Mouse (Mus musculus) kidney, embryonic 14.5 days (tissue): ENCODE measurements around the gene Scgb2b24. TPM values are rescaled to one million over a fixed set of nuclear protein-coding genes. Genes with fewer than 3 reads are reported as not detected.

Experiments
- ATAC-seq: fragments of 200-750 bp; cut with Nextera tagmentation; 2 replicates; pipeline ENCODE4 v1.8.0; 2017; ENCODE audit warnings: moderate number of reproducible peaks, mild to moderate bottlenecking, moderate TSS enrichment, moderate library complexity; ENCODE audit not compliant: low FRiP score, low TSS enrichment
- H3K27ac ChIP-seq: fragments of 300-500 bp; sonication (generic); 2 replicates; pipeline ENCODE4 v1.5.1; 2014; ENCODE audit warnings: low read depth, mild to moderate bottlenecking, low read length, moderate library complexity, mixed read lengths
- H3K27me3 ChIP-seq: fragments of 300-500 bp; sonication (generic); 2 replicates; pipeline ENCODE4 v1.6.1; 2014; ENCODE audit warnings: mild to moderate bottlenecking, low read length; ENCODE audit not compliant: control insufficient read depth, insufficient read depth
- H3K36me3 ChIP-seq: fragments of 300-500 bp; sonication (generic); 2 replicates; pipeline ENCODE4 v1.6.1; 2014; ENCODE audit warnings: low read length, mixed read lengths; ENCODE audit not compliant: control insufficient read depth, insufficient read depth
- H3K4me1 ChIP-seq: fragments of 300-500 bp; sonication (generic); 2 replicates; pipeline ENCODE4 v1.6.1; 2014; ENCODE audit warnings: low read length, mixed read lengths; ENCODE audit not compliant: control insufficient read depth, insufficient read depth
- H3K4me2 ChIP-seq: fragments of 300-500 bp; sonication (generic); replicated peaks from 2 replicates; pipeline ENCODE4 v1.6.1; 2014; ENCODE audit warnings: low read depth, mild to moderate bottlenecking, low read length
- H3K4me3 ChIP-seq: fragments of 300-500 bp; sonication (generic); 2 replicates; pipeline ENCODE4 v1.5.1; 2014; ENCODE audit warnings: mild to moderate bottlenecking, low read length
- H3K9ac ChIP-seq: fragments of 300-500 bp; sonication (generic); 2 replicates; pipeline ENCODE4 v1.6.1; 2014; ENCODE audit warnings: low read depth, mild to moderate bottlenecking, low read length, moderate library complexity
- H3K9me3 ChIP-seq: fragments of 300-500 bp; sonication (generic); 2 replicates; pipeline ENCODE4 v1.6.1; 2016; ENCODE audit warnings: low read length; ENCODE audit not compliant: control insufficient read depth
- WGBS: fragments of 180-500 bp; shearing (Covaris S2); extraction: QIAGEN DNeasy Blood & Tissue Kit; methylation state at CpG from one replicate; pipeline ENCODE4 v1.1.7; 2014; 5-methylcytosine and 5-hydroxymethylcytosine counted together
- polyA plus RNA-seq: library from polyadenylated mRNA; unstranded; fragments of >200 nt; fragmentation: Nextera tagmentation; extraction: Ambion mirVana; gene quantifications from 2 replicates; pipeline ENCODE4 v1.2.1, GENCODE M21; 2014

Scgb2b24 gene
- polyA plus RNA-seq: not detected in 2 replicates

DNA sequence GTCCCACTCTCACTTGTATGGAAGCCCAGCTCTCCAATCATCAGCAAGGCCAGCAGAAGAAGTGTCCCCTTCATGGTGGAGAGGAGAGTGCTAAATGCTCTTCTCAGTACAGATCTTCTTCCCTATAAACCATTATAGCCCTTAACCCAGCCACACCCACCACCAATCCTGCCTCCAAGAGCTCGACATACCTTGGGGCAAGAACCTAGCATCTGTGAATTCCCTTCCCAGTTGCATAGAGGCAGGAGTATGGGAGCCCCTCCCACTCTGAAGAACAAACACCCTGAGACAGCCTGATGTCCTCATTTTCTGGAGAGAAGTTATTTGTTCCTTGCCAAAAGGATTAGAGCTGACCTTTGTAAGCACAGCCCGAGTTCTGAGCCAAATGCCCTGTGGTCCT lies at the start of gene Scgb2b24:
Scgb2b24 (minus strand) TSS at position 101 of the 400 bp plus-strand sequence.
- Histone ChIP-seq H3K27me3 (no peaks in the 10 kb centered on the region), H3K9ac (no peak within 1 kb of the TSS), H3K36me3 (no peaks in the 10 kb centered on the region), H3K4me2 (no peak within 1 kb of the TSS), H3K4me1 (no peaks in the 10 kb centered on the region), H3K4me3 (no peak within 1 kb of the TSS), H3K27ac (no peak within 1 kb of the TSS), H3K9me3 (peaks cover 39% of the 10 kb centered on the region)
- WGBS: 85% methylated on average over 2 of the region's 2 CpGs
- no peak for ATAC-seq

DNA sequence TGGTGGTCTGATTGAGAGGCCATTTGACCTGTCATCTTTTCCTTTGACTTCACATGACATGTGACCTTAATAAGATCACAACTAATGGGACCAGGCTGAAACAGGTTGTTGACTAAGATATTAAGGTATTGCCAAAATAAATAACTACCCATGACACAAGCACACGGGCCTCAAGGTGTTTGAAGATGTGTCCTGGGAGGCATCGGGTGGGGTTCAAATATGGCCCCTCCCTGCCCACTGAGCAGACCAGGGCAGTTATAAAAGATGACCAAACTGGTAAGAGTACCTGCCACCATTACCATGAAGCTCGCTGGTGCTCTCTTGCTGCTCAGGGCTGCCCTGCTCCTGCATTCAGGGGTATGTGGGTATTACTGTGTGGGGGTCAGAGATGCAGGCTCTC lies 4.4 kb upstream of the Scgb2b24 start, which contains the start of gene Scgb1b24:
Scgb1b24 (plus strand) TSS at position 301 of the 400 bp plus-strand sequence.
- no peak within 1 kb of the TSS for H3K27ac ChIP-seq
- H3K4me1 ChIP-seq: no peaks in the 10 kb centered on the region
- no peaks in the 10 kb centered on the region for H3K36me3 ChIP-seq
- WGBS: 80% methylated on average over 3 of the region's 3 CpGs
- no peaks in the 10 kb centered on the region for H3K27me3 ChIP-seq
- no peak within 1 kb of the TSS for H3K9ac ChIP-seq
- H3K4me2 ChIP-seq: no peak within 1 kb of the TSS
- H3K9me3 ChIP-seq: peaks cover 24% of the 10 kb centered on the region
- ATAC-seq: no peak
- H3K4me3 ChIP-seq: no peak within 1 kb of the TSS

DNA sequence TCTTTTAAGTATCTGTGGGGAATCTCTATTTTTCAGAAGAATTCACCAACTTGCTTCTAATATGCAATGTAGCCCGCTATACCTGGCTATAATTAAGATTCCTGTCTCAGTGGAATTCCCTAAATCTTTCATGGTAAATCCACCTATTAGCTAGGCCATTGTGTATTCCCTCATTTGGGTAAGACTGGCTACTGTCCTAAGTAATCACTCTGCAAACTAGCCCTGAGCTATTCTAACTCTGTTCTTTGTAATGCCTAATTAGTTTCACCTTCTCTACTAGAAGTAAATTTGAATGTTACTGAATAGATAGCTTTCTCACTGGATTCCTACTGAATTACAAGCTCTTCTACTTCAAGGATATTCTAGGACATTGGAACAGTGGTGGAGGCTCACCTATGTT lies 49.2 kb downstream of the Scgb2b24 start:
- WGBS: 27% methylated on average over 1 of the region's 1 CpGs
- H3K4me1 ChIP-seq: no peaks in the 10 kb centered on the region
- H3K4me2 ChIP-seq: no peak overlapping the region
- H3K9me3 ChIP-seq: peaks cover 28% of the 10 kb centered on the region
- H3K9ac ChIP-seq: no peak overlapping the region
- ATAC-seq: no peak
- no peak overlapping the region for H3K27ac ChIP-seq
- H3K27me3 ChIP-seq: no peaks in the 10 kb centered on the region
- H3K4me3 ChIP-seq: no peak overlapping the region
- H3K36me3 ChIP-seq: no peaks in the 10 kb centered on the region

Other genes with a start within 250 kb of the Scgb2b24 start
- not detected in 2 replicates for gene Scgb2b21, start 218.9 kb downstream of the Scgb2b24 start, polyA plus RNA-seq
- not detected in 2 replicates for gene Scgb1b24, start 4.5 kb upstream of the Scgb2b24 start, polyA plus RNA-seq
- not detected in 2 replicates for gene Scgb2b26, start 205.7 kb upstream of the Scgb2b24 start, polyA plus RNA-seq